Mouse (Mus musculus) brain, embryonic 14.5 days (tissue): ENCODE results near the gene Echdc2.

Experiments used
- CTCF ChIP-seq: fragments of 200-500 bp; IDR thresholded peaks from 2 replicates; pipeline ENCODE4 v1.5.1; 2012; ENCODE audit warnings: inconsistent platforms, mild to moderate bottlenecking, moderate library complexity, borderline replicate concordance; ENCODE audit not compliant: insufficient read depth, insufficient read length; ENCODE audit errors: extremely low read depth
- POLR2A ChIP-seq: fragments of 200-500 bp; IDR thresholded peaks from 2 replicates; pipeline ENCODE4 v1.6.1; 2012; ENCODE audit warnings: mild to moderate bottlenecking, inconsistent platforms, borderline replicate concordance; ENCODE audit not compliant: poor library complexity, insufficient read depth, insufficient read length, severe bottlenecking; ENCODE audit errors: extremely low read depth

DNA sequence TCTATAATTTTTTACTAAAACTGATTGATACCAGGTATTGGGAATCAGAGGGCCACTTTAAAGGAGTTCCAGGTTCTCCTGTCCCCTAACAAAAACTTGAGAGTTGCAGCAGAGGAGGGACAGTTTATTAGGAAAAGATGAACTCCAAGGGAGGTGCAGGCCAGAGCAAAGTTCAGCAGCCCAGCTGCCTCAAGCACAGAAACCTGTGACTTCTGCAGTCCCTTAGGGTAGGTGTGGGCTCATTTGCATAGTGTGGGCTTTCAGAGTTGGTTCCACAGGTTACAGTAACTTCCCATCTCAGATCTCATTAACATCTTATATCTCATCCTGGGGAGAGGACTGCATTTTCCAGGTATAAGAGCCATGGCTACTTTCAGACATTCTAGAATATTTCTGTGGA is 21.5 kb upstream of the Echdc2 start:
- TF ChIP-seq POLR2A (no peak), CTCF (no peak)
